26 mouse cellular contexts compared by ENCODE assay signal in genomic region chr5:111732194-111732593, GRCm38 (mm10). TPM values are rescaled to one million over a fixed set of nuclear protein-coding genes. Genes with fewer than 3 reads are reported as not detected.
DNase-seq lines count a peak whose midpoint lies in the region; ATAC-seq and TF ChIP-seq lines count a peak whose summit lies in the region.
"Had no signal": no experiment of that assay in that cellular context is flagged by ENCODE, and none has a peak within 500 bp of the region (broad histone marks: within the 10 kb centered on the region; RNA-seq: fewer than 3 reads in every experiment).

No protein-coding gene starts in this region.

- 41% methylated on average over 2 of the region's 2 CpGs for WGBS in embryonic facial prominence, embryonic 14.5 days
- 91% methylated on average over 2 of the region's 2 CpGs for WGBS in embryonic facial prominence, embryonic 10.5 days
- WGBS in lung, embryonic 16.5 days = 42% methylated on average over 2 of the region's 2 CpGs
- WGBS in stomach, postnatal 0 days = 38% methylated on average over 2 of the region's 2 CpGs

- TF ChIP-seq CTCF in stomach, postnatal 0 days (IDR thresholded peaks at IDR 0.05; ENCODE audit: low read depth) = no peak

- H3K27ac ChIP-seq in embryonic facial prominence, embryonic 14.5 days (replicated peaks; ENCODE audit: low read depth, low read length) = no peak overlapping the region
- no peak overlapping the region for H3K27ac ChIP-seq in embryonic facial prominence, embryonic 10.5 days (replicated peaks)
- no peak overlapping the region for H3K27ac ChIP-seq in lung, embryonic 16.5 days (ENCODE audit: low read length)
- H3K27ac ChIP-seq in stomach, postnatal 0 days (replicated peaks) = 0 out of 2 replicates have a peak overlapping the region, but pooled peaks have one; percentile 9
- H3K27ac ChIP-seq: heart, adult 2 months; heart, embryonic 13.5 days; hindbrain, embryonic 15.5 days had no signal

- no peak overlapping the region for H3K4me2 ChIP-seq in embryonic facial prominence, embryonic 14.5 days (ENCODE audit: low read depth, low read length)
- no peak overlapping the region for H3K4me2 ChIP-seq in lung, embryonic 16.5 days (ENCODE audit: low read depth, low read length)
- no peak overlapping the region for H3K4me2 ChIP-seq in stomach, postnatal 0 days (replicated peaks; ENCODE audit: low read depth)
- H3K4me2 ChIP-seq: heart, embryonic 13.5 days; hindbrain, embryonic 15.5 days had no signal

- peak; percentile 69 for DNase-seq in embryonic facial prominence, embryonic 14.5 days (ENCODE audit: low spot score)
- DNase-seq in embryonic facial prominence, embryonic 10.5 days (ENCODE audit: low spot score) = no peak
- DNase-seq in lung, postnatal 14 days = no peak
- DNase-seq in 3T3-L1 (ENCODE audit: low read depth, low spot score) = peak; percentile 20
- no peak for DNase-seq in stomach, postnatal 0 days (ENCODE audit: low spot score)
- DNase-seq in adrenal gland, postnatal 25 days = no peak
- DNase-seq: adrenal gland, adult 2 months; adrenal gland, postnatal 36 days; cerebellum, adult 2 months; cerebellum, postnatal 10 days; forebrain, postnatal 0 days; gastrocnemius, postnatal 14 days; heart, adult 2 months; heart, postnatal 36 days had no signal

- no peak for TF ChIP-seq EP300 in stomach, postnatal 0 days (optimal IDR thresholded peaks at IDR 0.05)

- no peaks in the 10 kb centered on the region for H3K27me3 ChIP-seq in embryonic facial prominence, embryonic 14.5 days (replicated peaks; ENCODE audit: control insufficient read depth, insufficient read depth, low read length)
- H3K27me3 ChIP-seq in embryonic facial prominence, embryonic 10.5 days (replicated peaks; ENCODE audit: low read depth, poor library complexity, severe bottlenecking) = 0 out of 2 replicates have a peak, but pooled peaks cover 4% of the 10 kb centered on the region
- no peaks in the 10 kb centered on the region for H3K27me3 ChIP-seq in lung, embryonic 16.5 days (ENCODE audit: control insufficient read depth, insufficient read depth, low read depth, low read length)
- H3K27me3 ChIP-seq in stomach, postnatal 0 days (ENCODE audit: control insufficient read depth, insufficient read depth, low read length) = no peaks in the 10 kb centered on the region
- H3K27me3 ChIP-seq: heart, embryonic 13.5 days; hindbrain, embryonic 15.5 days; Patski had no signal

- ATAC-seq in embryonic facial prominence, embryonic 14.5 days (ENCODE audit: low read depth) = no peak
- ATAC-seq in lung, embryonic 16.5 days (ENCODE audit: low read depth) = 0 out of 2 replicates have a peak, but pooled peaks have one; percentile 34
- peak; percentile 51; the same call in 1 of the 2 replicates for ATAC-seq in stomach, postnatal 0 days (ENCODE audit: low FRiP score, low TSS enrichment)
- ATAC-seq: forebrain, postnatal 0 days; Patski had no signal

- H3K36me3 ChIP-seq in embryonic facial prominence, embryonic 14.5 days (ENCODE audit: control insufficient read depth, insufficient read depth, low read length) = no peaks in the 10 kb centered on the region
- H3K36me3 ChIP-seq in embryonic facial prominence, embryonic 10.5 days (replicated peaks) = no peaks in the 10 kb centered on the region
- no peaks in the 10 kb centered on the region for H3K36me3 ChIP-seq in lung, embryonic 16.5 days (ENCODE audit: control insufficient read depth, insufficient read depth, low read length)
- H3K36me3 ChIP-seq in stomach, postnatal 0 days (ENCODE audit: control insufficient read depth, insufficient read depth, low read length) = no peaks in the 10 kb centered on the region
- H3K36me3 ChIP-seq: heart, embryonic 13.5 days; hindbrain, embryonic 15.5 days had no signal

- no peak overlapping the region for H3K9ac ChIP-seq in embryonic facial prominence, embryonic 14.5 days (ENCODE audit: low read depth, low read length)
- no peak overlapping the region for H3K9ac ChIP-seq in lung, embryonic 16.5 days (ENCODE audit: low read length)
- H3K9ac ChIP-seq in stomach, postnatal 0 days (ENCODE audit: low read length) = no peak overlapping the region
- H3K9ac ChIP-seq: forebrain, postnatal 0 days; heart, embryonic 13.5 days; hindbrain, embryonic 15.5 days had no signal

- 0 out of 2 replicates have a peak, but pooled peaks cover 3% of the 10 kb centered on the region for H3K4me1 ChIP-seq in embryonic facial prominence, embryonic 14.5 days (ENCODE audit: control insufficient read depth, insufficient read depth, low read length)
- H3K4me1 ChIP-seq in embryonic facial prominence, embryonic 10.5 days = peaks cover 7% of the 10 kb centered on the region
- H3K4me1 ChIP-seq in lung, embryonic 16.5 days (replicated peaks; ENCODE audit: control insufficient read depth, insufficient read depth, low read length) = no peaks in the 10 kb centered on the region
- no peaks in the 10 kb centered on the region; the same call in 1 of the 2 replicates for H3K4me1 ChIP-seq in stomach, postnatal 0 days (replicated peaks; ENCODE audit: control insufficient read depth, insufficient read depth)

- no peak overlapping the region for H3K4me3 ChIP-seq in embryonic facial prominence, embryonic 14.5 days (ENCODE audit: low read depth, low read length)
- no peak overlapping the region for H3K4me3 ChIP-seq in embryonic facial prominence, embryonic 10.5 days
- H3K4me3 ChIP-seq in lung, embryonic 16.5 days (ENCODE audit: low read length) = no peak overlapping the region
- no peak overlapping the region for H3K4me3 ChIP-seq in stomach, postnatal 0 days (ENCODE audit: low read depth, low read length)
- H3K4me3 ChIP-seq: heart, adult 2 months; heart, embryonic 13.5 days; hindbrain, embryonic 15.5 days had no signal

- 0 out of 2 replicates have a peak, but pooled peaks cover 3% of the 10 kb centered on the region for H3K9me3 ChIP-seq in embryonic facial prominence, embryonic 14.5 days (ENCODE audit: control insufficient read depth, low read length)
- H3K9me3 ChIP-seq in embryonic facial prominence, embryonic 10.5 days = peaks cover 5% of the 10 kb centered on the region
- H3K9me3 ChIP-seq in lung, embryonic 16.5 days (ENCODE audit: control insufficient read depth, low read length) = 0 out of 2 replicates have a peak, but pooled peaks cover 4% of the 10 kb centered on the region
- H3K9me3 ChIP-seq in stomach, postnatal 0 days (ENCODE audit: control insufficient read depth, low read length) = no peaks in the 10 kb centered on the region
- H3K9me3 ChIP-seq: hindbrain, embryonic 15.5 days had no signal

RNA-seq across cellular contexts. Expression of gene Gm26897, which starts 1.5 kb away (rescaled TPM):
- not detected in 2 replicates for polyA plus RNA-seq in embryonic facial prominence, embryonic 14.5 days (2014; fragmentation: Nextera tagmentation; extraction: Ambion mirVana)
- not detected in 2 replicates for polyA plus RNA-seq in embryonic facial prominence, embryonic 10.5 days (2016; fragmentation: Nextera tagmentation; extraction: Ambion mirVana)
- polyA plus RNA-seq in lung, embryonic 16.5 days (2015; fragmentation: Nextera tagmentation; extraction: Ambion mirVana) = not detected in 2 replicates
- not detected in 2 replicates for polyA plus RNA-seq in stomach, postnatal 0 days (2015; fragmentation: Nextera tagmentation; extraction: Ambion mirVana)
- not detected in 2 replicates for total RNA-seq in adrenal gland, postnatal 25 days (2021)
- total RNA-seq: adrenal gland, adult 2 months; adrenal gland, postnatal 36 days; forebrain, postnatal 0 days; gastrocnemius, adult 18-20 months; gastrocnemius, postnatal 14 days; heart, adult 2 months; heart, postnatal 36 days; MEL had no signal
- polyA plus RNA-seq: adrenal gland, adult 2 months; C2C12; cerebellum, adult 2 months; embryonic facial prominence, embryonic 11.5 days; forebrain, embryonic 11.5 days; forebrain, postnatal 0 days; gonadal fat pad, adult 2 months; heart, adult 2 months; heart, embryonic 13.5 days; heart, postnatal 0 days; hindbrain, embryonic 11.5 days; hindbrain, embryonic 15.5 days; Patski had no signal

Comparison
In these comparisons a context has a peak if more than half of its experiments do, and no peak if none do; other contexts are left out.
1. DNase-seq: peak in embryonic facial prominence, embryonic 14.5 days (single experiment) and 3T3-L1 (single experiment); none in embryonic facial prominence, embryonic 10.5 days (single experiment), lung, postnatal 14 days (single experiment), stomach, postnatal 0 days (single experiment) and adrenal gland, postnatal 25 days (single experiment).